ENCODE assay signal across 16 mouse cellular contexts in the genomic region with DNA sequence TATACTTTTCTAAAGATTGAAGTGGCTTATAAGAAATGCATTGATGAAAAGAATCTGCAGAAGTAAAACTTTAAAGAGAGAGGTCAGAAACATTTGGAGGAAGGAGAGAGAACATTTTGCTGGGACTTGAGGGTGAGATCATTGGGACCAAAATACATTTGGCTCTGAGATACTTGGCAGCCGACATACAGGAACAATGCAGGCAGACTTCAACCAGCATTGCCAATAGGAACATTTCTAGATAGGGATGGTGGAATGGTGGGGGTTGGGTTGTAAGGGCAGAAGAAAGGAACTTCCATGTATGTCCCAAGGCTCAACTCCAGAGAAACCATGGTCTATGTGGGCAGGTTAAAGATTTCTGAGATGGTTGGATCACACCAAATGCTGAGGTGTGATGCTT.
A peak's percentile ranks its signal among the peaks of the same experiment; 100 is the strongest.
DNase-seq lines count a peak whose midpoint lies in the region; ATAC-seq and TF ChIP-seq lines count a peak whose summit lies in the region.
"Had no signal": no experiment of that assay in that cellular context is flagged by ENCODE, and none has a peak within 500 bp of the region (broad histone marks: within the 10 kb centered on the region; RNA-seq: fewer than 3 reads in every experiment).

No protein-coding gene starts in this region.

- H3K27me3 ChIP-seq in heart, embryonic 10.5 days (ENCODE audit: insufficient read depth, poor library complexity, severe bottlenecking), result no peaks in the 10 kb centered on the region
- H3K27me3 ChIP-seq in liver, embryonic 12.5 days (replicated peaks), result peaks cover 9% of the 10 kb centered on the region; the same call in 1 of the 2 replicates
- H3K27me3 ChIP-seq in thymus, adult 2 months (ENCODE audit: control insufficient read depth, insufficient read depth, low read length), result no peaks in the 10 kb centered on the region
- H3K27me3 ChIP-seq: forebrain, embryonic 13.5 days; neural tube, embryonic 13.5 days had no signal

- no peak overlapping the region for H3K4me3 ChIP-seq in heart, embryonic 10.5 days
- H3K4me3 ChIP-seq in liver, embryonic 12.5 days, result no peak overlapping the region
- no peak overlapping the region for H3K4me3 ChIP-seq in thymus, adult 2 months (ENCODE audit: control insufficient read depth, insufficient read depth, low read length)
- H3K4me3 ChIP-seq: forebrain, embryonic 13.5 days; neural tube, embryonic 13.5 days had no signal

- intact Hi-C loops in heart, postnatal 14 days (cut with DNase I), result no loop called here

- no peak overlapping the region for H3K4me2 ChIP-seq in liver, embryonic 12.5 days
- H3K4me2 ChIP-seq: forebrain, embryonic 13.5 days; neural tube, embryonic 13.5 days had no signal

- DNase-seq in heart, adult 11 months, result peak; percentile 94
- DNase-seq in heart, embryonic 10.5 days (ENCODE audit: low spot score), result no peak
- DNase-seq in brain, adult 2 months (ENCODE audit: low read depth, low spot score), result peak; percentile 90
- peak; percentile 19 to 43 for DNase-seq in cerebellum, postnatal 10 days
- DNase-seq in heart, postnatal 14 days, result peak; percentile 23 to 58
- no peak for DNase-seq in thymus, adult 2 months
- DNase-seq: gastrocnemius, postnatal 25 days; thymus, adult 18-20 months had no signal

- H3K27ac ChIP-seq in heart, embryonic 10.5 days, result no peak overlapping the region
- H3K27ac ChIP-seq in liver, embryonic 12.5 days, result no peak overlapping the region
- no peak overlapping the region for H3K27ac ChIP-seq in thymus, adult 2 months (ENCODE audit: control insufficient read depth, insufficient read depth, low read length)
- H3K27ac ChIP-seq: forebrain, embryonic 13.5 days; hindbrain, postnatal 0 days; kidney, postnatal 0 days; macrophage; neural tube, embryonic 13.5 days had no signal

- no peak for TF ChIP-seq POLR2A in thymus, adult 2 months (IDR thresholded peaks at IDR 0.05; ENCODE audit: control insufficient read depth, extremely low read depth, insufficient read depth, low read length, poor library complexity)

- 44% methylated on average over 1 of the region's 1 CpGs for WGBS in heart, embryonic 10.5 days
- 56% methylated on average over 1 of the region's 1 CpGs for WGBS in liver, embryonic 12.5 days (ENCODE audit: insufficient replicate concordance)
- WGBS in thymus, adult 2 months, result 36% methylated on average over 1 of the region's 1 CpGs

- H3K9me3 ChIP-seq in heart, embryonic 10.5 days, result no peaks in the 10 kb centered on the region
- H3K9me3 ChIP-seq in liver, embryonic 12.5 days (replicated peaks), result no peaks in the 10 kb centered on the region
- H3K9me3 ChIP-seq: forebrain, embryonic 13.5 days; neural tube, embryonic 13.5 days had no signal

- TF ChIP-seq CTCF in thymus, adult 2 months (IDR thresholded peaks at IDR 0.05; ENCODE audit: borderline replicate concordance, control insufficient read depth, extremely low read depth, insufficient read depth, low read length, poor library complexity), result no peak

- H3K4me1 ChIP-seq in heart, embryonic 10.5 days, result no peaks in the 10 kb centered on the region
- no peaks in the 10 kb centered on the region for H3K4me1 ChIP-seq in liver, embryonic 12.5 days
- H3K4me1 ChIP-seq in thymus, adult 2 months (replicated peaks; ENCODE audit: control insufficient read depth, insufficient read depth, low read length), result no peaks in the 10 kb centered on the region
- H3K4me1 ChIP-seq: forebrain, embryonic 13.5 days; neural tube, embryonic 13.5 days had no signal

- no peaks in the 10 kb centered on the region for H3K36me3 ChIP-seq in heart, embryonic 10.5 days
- H3K36me3 ChIP-seq in liver, embryonic 12.5 days, result no peaks in the 10 kb centered on the region
- no peaks in the 10 kb centered on the region for H3K36me3 ChIP-seq in thymus, adult 2 months (ENCODE audit: control insufficient read depth, insufficient read depth, low read length)
- H3K36me3 ChIP-seq: neural tube, embryonic 13.5 days had no signal

- H3K9ac ChIP-seq in liver, embryonic 12.5 days, result no peak overlapping the region
- H3K9ac ChIP-seq: forebrain, embryonic 13.5 days; neural tube, embryonic 13.5 days had no signal

- ATAC-seq in liver, embryonic 12.5 days, result no peak
- no peak for ATAC-seq in activated CD4-positive, CD25-positive, alpha-beta regulatory T cell, adult 4 months
- ATAC-seq: forebrain, embryonic 13.5 days; hindbrain, postnatal 0 days; midbrain, embryonic 16.5 days had no signal

Comparison
In these comparisons a context has a peak if more than half of its experiments do, and no peak if none do; other contexts are left out.
1. DNase-seq: peak in heart, adult 11 months (single experiment), brain, adult 2 months (single experiment), cerebellum, postnatal 10 days (2 of 2) and heart, postnatal 14 days (2 of 2); none in heart, embryonic 10.5 days (single experiment) and thymus, adult 2 months (single experiment).